Mouse (Mus musculus): ENCODE data around the gene Tm9sf1.

Tm9sf1 gene

DNA sequence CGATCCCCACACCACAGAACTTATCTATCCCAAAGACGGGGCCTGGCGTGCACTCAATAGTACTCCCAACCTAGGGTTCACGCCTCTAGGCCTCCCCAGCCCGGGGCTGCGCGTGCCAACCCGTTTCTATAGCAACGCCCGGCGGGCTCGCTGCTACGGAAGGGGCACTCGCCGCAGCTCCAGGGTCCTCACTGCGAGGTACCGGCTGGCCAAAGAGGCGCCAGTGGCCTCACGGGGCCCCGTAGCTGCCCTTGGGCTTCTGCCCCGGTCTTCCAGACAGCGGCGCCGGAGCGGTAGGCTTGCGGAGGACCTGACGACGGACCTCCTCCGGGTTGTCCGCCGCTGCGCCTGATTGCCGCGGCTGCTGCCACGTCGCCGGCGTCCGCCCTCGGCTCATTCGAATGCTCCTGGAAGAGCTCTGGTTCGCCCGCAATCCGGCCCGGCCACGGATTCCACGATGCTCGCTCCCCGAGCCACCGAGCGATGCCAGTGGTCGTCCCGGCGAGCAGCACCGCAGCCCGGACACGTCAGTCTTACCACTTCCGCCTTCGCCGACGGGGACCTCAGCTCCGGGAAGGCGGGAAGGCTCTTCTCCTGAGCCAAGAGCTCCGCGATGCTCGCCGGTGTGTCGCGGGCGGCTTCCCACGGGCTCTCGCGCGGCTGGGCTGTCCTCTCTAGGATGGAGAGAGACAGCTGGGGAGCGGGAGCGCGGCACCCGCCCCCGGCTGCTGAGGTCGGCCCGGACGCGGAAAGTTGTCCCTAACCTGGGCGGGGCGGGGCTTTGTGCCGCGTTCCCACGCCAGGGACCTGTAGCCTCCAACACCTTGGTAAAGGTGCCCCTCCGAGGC lies at the start of gene Tm9sf1:
Tm9sf1 (minus strand) TSS at position 747 of the 848 bp plus-strand sequence.
- peak; percentile 63 for DNase-seq (ENCODE audit: low read depth)

DNA sequence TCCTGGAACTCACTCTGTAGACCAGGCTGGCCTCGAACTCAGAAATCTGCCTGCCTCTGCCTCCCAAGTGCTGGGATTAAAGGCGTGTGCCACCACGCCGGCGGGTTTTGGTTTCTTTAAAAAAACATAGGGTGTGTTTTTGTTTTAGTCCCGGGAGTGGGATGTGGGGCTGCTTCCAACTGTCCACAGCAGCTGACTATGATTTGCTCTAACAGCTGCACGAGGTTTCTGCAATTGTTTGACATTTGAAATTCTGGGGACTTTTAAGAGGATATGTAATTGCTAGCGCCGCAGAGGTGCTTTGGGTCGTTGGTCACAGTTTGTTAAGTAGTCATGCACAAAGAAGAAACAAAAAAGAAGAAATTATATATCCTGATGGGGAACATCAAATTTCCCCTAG lies 45.8 kb upstream of the Tm9sf1 start:
- no peak for DNase-seq (ENCODE audit: low read depth)

DNA sequence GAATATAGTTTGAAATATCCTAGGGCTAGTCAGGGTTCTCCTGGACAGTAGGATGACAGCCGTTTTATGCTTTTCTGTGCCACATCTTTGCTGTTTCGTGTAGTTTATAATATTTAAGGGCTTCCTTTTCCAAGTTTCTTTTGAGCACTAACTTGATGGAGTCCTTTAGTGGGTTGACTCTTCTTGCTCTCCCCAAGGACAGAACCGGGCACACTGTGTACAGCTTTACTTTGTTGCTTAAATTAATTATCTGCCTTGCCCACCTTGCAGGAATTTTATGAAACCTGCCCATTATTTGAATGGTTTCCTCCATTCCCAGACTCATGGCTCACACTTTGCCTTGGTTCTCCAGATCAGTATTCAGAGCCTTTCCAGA lies 38.5 kb upstream of the Tm9sf1 start:
- DNase-seq (ENCODE audit: low read depth): no peak

DNA sequence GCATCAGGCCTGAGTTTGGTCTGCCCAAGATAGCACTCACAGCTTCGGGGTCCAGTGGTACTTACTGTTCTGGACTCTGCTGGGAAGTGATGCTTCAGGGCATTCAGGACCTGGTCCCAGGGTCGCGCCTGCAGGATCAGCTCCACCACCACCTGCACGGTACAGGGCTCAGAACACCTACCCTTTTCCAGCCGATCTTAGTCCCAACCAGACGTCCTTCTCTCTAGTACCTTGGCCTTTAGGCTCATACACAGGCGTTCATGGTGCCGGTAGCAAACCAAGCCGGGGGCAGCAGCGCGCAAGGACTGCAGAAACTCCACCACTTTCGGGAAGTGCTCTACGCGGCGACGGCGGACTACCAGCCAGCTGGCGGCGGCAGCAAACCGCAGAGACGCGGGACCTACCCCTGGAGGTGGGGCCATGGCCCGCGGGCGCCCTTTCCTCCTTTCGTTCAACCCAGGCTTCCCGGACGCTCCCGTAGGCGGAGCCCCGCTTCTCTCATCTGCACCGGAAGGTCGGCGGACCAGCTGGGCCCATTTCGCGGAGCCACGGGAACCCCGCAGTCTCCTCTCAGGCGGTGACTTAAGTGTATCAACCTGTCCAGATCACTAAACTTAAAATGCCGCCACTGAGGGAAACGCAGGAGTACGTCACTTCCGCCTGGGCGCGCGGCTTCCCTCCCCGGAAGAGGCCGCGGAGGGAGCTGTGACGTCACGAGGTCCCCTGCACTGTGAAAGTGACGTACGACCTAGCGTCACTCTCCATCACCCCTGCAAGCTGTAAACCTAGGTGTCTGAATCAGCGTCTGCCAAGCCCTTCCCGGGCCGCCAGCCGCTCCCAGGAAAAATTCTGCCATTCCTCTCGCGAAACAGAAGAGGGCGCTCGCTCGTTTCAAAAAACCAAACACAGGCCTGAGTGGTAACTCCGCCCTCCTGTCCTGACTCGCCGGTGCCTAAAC lies 37.8 kb upstream of the Tm9sf1 start, which contains the start of gene Tinf2:
Tinf2 (minus strand) TSS at position 661 of the 958 bp plus-strand sequence.
- peak; percentile 98 for DNase-seq (ENCODE audit: low read depth)

DNA sequence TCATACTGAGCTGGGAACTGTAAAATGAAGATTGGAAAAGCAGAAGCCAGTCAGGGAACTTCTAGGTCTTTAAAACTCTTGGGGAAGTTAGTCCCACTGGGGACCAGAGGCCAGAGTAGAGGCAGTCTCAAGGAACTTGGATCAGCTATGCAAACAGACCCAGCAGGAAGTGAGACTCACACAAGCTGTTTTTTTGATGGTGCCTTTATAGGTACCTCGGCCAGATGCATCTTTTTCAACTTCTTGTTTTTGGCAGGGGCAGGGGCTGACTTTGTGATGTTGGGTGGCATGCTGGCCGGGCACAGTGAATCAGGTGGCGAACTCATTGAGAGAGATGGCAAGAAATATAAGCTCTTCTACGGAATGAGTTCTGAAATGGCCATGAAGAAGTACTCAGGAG lies 34.0 kb upstream of the Tm9sf1 start:
- no peak for DNase-seq (ENCODE audit: low read depth)

DNA sequence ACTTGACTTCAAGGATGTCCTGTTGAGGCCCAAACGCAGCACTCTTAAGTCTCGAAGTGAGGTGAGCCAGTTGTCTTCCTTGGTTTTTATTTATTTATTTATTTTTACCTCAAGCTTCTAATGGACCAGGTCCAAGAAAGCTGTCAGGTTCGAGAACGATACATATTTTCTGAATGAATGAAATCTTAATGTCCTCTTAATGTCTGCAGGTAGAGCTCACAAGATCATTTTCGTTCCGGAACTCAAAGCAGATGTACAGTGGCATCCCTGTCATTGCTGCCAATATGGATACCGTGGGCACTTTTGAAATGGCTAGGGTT lies 29.1 kb upstream of the Tm9sf1 start:
- DNase-seq (ENCODE audit: low read depth): no peak

DNA sequence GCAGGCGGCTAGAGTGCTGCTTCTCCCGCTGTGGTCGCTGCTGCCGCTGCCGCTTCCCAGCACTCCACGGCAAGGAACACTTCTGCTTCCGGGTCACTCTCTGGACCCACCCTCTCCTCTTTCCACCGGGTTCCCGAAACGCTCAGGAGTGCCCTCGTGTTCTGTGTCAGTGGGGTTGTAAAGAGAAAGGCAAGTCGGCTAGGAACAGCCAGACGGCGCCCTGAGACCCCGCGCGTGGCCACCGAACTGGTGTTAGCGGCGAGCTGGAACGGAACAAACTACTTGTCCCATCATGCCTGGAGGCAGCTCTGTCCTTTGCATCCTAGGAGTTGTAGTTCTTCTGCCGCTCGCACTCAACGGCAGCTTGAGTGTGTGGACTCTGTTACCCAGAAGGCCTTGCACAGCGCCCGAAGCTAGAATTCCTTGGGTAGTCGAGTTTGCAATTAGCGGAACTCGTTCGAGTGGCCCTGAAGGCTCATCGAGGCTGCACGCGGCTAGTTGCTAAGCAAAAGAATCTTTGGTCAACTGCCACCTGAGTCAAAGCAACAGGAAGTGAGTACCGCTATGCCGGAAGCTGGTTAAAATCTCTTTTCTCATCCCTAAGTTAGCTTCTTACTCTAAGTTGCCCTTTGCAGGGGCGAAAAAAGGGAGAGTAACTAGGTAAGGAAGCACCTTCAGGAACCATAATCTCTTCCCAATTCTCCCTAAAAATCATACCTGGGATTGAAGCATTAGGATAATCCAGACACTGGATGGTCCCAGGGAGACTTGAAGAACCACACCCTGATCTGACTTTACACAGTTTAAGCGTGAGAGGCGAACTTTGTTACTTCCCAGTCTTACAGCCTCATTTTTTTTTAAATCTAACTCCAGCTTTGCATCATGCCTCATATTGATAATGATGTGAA lies 28.5 kb upstream of the Tm9sf1 start, which contains the start of the genes Gmpr2 and Nedd8:
Gmpr2 (plus strand) TSS at position 109 of the 908 bp plus-strand sequence.
Nedd8 (minus strand) TSS at position 292 of the 908 bp plus-strand sequence.
- peak; percentile 97 for DNase-seq (ENCODE audit: low read depth)

DNA sequence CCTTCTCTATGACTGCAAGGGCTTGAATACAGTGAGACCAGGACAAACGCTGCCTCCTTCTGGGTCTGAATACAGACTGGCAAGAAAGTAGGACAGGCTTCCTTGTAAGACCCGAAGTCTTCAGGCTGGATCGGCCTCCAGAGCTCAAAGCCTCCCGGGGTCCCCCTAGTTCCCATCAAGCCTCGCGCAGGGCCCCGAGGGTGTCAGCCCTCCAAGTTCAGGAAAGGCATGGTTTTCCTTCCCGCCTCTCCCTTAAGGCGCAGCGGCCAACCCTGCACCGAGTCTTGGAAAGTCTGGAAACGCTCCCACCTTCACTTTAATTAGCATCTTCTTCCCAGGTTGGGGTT lies 27.9 kb upstream of the Tm9sf1 start:
- no peak for DNase-seq (ENCODE audit: low read depth)

DNA sequence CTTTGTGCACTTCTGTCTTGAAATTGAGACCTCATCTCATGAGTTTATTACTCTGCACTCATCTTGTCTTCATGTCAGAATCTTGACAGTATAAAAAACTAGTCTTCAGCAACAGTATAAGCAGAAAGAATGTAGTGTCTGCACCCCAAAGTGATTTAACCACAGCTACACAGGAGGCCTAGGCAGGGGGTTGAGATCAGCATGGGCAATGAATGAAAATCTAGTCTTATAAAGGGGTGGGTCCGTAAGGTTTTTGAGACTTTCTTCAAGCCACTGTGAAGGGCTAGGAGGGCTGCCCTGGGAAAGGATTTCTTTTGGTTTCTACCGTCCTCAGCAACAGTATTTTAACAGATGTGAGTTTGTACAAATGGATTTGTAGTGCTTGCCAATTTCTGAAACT lies 17.0 kb upstream of the Tm9sf1 start:
- no peak for DNase-seq (ENCODE audit: low read depth)

DNA sequence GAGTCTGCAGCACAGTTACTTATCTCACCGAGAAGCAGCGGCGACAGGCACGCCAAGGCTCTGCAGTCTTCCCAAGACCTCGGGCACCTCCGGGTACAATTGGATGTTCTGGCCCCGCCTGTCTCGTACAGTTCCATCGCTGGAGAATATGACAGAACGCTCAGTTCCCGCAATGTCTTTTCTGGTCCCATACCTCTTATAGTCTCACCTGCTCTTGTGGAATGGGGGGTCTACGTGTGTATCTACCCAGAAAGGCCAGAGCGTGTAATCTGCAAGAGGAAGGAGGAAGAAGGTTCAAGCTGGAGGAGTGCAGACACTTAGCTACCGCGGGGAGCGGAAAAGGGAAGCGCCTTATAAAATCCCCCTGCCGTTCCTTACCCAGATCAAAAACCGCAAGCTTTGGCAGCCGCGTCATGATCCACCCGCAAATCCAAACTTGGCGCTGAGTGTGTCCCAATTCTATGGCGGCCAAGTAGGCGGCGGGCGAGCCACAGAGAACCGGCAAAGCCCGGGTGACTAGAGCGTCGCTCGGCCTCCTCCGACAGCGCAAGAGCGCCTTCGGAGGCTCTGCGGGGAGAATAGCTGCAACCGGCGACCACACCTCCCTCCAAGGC lies 16.5 kb upstream of the Tm9sf1 start, which contains the start of gene Mdp1:
Mdp1 (minus strand) TSS at position 549 of the 614 bp plus-strand sequence.
- peak; percentile 65 for DNase-seq (ENCODE audit: low read depth)

DNA sequence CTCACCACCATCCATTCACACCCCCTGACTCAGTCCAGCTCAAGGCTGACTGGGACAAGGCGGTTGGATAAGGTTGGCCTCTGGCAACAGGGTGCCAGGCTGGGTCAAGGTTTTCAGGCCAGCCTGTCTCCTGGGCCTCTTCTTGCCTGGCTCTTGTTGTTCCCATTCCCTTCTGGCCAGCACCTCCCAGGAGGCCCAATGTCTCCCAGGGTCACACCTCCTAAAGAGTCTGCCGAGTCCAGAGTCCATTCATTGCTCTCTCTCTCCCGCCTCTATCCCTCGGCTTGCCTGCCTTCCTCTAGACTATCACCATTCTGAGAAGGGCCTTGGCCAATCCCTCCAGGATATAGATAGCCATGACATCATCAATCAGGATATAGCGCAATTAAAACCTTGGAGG lies 14.4 kb upstream of the Tm9sf1 start:
- no peak for DNase-seq (ENCODE audit: low read depth)

DNA sequence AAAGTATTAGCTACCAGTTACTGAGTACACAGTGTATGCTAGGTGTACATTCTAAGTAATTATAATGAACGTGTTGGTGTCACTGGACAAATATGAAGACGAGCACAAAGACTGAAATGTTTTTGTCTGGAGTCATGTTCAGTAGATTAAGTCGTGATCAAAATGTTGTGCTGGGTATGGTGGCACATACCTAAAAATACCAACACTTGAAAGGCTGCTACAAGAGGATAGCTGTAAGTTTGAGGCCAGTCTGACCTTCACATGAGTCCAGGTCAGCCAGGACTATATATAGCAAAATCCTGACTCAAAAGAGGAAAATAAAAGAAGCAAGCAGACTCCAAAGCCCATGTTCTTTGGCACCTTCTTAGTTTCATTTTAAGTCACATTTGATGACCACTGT lies 13.3 kb upstream of the Tm9sf1 start:
- DNase-seq (ENCODE audit: low read depth): no peak

DNA sequence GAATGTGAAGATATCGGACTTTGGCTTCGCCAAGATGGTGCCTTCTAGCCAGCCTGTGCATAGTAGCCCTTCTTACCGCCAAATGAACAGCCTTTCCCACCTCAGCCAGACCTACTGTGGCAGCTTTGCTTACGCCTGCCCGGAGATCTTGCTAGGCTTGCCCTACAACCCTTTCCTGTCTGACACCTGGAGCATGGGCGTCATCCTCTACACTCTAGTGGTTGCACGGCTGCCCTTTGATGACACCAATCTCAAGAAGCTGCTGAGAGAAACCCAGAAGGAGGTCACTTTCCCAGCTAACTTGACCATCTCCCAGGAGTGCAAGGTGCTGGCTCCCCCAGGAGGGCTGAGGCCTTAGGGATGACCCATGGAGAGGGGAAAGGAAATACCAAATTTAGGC lies 7.9 kb upstream of the Tm9sf1 start:
- DNase-seq (ENCODE audit: low read depth): no peak

DNA sequence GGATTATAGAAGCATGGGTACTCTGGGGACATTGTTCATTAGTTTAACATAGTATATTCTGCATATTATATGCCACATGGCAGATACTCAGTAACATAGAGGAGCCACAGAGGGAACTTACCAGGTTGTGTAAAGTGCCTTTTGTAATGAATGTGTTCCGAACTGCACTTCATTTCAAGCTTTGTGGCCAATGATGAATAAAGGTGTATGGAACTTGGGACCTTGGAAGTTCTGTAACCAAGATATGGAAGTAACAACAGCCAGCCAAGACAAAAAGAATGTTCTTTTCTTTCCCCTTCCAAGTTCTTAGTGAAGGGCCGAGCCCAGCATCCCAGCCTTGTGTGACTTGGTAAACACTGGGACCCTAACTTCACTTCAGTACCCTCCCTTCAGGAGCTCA lies 6.3 kb upstream of the Tm9sf1 start, which contains the start of gene Tssk4:
Tssk4 (plus strand) TSS at position 301 of the 400 bp plus-strand sequence.
- no peak for DNase-seq (ENCODE audit: low read depth)

DNA sequence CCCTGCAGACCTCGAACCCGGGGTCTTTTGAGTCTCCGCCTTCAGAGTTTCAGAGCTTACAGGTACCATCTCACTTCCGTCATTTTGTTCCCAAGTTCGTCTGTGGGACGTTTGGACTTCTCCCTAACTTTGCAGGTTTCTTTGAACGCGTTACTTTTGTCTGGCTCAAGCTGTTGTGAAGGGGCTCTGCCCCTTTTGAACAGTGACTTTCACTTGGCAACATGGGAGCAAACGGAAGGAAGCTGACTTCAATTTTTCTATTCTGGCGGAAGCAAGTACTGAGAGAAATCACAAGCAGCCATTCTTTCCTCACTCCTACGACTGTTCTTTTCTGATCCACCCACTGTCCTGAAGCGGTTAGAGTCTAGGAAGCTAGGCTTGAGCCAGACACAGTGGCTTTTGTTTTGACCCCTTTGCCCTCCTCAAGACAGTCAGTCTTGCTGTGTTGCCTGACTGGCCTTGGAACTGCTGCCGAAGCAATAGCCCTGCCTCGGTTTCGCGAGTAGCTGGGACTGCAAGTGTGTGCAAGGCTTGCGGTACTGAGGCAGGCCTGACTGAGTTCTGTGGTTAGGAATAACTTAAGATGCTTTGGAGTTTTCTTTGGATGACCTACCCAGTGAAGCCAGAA lies 769 bp upstream of the Tm9sf1 start:
- DNase-seq (ENCODE audit: low read depth): peak; percentile 29

DNA sequence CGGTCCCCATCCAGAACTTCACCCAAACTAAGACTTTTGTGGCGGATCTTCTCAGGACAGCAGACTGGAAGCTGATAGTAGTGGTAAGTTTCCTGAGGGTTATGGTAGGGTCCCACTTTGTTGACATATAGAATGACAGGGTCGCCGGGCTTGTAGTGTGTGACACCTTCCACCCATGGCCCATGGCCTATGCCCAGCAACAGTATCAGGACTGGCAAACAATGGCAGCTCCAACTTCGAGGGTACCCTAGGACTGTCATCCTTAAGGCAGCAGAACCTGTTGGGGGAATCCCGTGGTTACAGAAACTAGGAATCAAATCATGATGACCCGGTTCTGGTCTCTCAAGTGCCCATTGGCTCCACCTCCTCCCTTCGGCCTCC lies 937 bp downstream of the Tm9sf1 start:
- no peak for DNase-seq (ENCODE audit: low read depth)

DNA sequence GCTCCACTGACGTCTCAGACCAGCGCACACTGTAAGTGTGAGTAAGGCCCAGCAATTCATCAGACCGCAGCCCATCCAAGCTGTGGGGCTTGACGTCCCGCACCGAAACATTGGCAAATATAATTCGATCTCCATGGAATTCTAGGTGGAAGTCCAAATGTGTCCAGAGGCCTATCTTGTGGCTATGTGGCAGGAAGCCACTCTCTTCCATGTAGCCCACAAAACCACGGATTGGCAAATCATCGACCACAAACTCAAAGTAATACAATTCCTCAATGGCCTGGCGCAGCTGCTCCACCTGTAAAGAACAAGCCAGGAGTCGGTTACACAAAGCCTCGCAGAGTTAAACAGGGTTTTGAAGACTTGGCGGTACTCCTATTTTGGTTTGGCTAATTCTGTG lies 2.3 kb downstream of the Tm9sf1 start:
- DNase-seq (ENCODE audit: low read depth): no peak

DNA sequence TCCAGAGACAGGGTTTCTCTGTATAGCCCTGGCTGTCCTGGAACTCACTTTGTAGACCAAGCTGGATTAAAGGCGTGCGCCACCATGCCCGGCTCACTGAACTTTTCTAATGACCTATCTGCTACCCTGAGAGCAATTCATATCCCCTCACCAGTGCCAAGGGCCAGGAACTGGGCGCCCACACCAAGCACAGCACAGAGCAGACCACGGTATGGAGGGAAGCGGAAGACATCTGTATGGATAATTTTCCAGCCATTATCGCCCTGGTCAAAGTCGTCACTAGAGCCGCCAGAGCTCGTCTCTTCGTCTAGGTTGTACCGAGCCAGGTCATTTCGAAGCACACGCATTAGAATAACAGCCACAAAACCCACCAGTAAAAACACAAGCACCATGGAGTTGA lies 2.8 kb downstream of the Tm9sf1 start:
- no peak for DNase-seq (ENCODE audit: low read depth)

DNA sequence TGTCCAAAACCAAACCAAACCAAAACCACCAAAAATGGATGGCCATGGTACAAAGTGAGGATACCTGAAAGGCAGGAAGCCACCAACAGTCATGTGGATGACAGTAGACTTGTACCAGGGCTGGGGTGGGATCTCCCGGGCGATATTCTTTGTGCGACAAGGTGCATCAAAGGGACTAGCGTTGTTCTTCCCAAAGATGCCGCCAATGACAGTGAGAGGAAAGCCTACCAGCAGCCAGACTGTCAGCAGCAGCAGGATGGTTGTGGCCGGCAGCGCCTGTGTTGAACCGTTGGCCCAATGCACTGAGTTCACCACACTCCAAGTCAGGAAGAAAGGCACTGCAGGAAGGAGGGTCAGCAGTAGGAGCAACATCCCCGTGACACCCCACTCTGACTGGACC lies 5.8 kb downstream of the Tm9sf1 start, which contains the start of gene Gm49378:
Gm49378 (minus strand) TSS at position 101 of the 400 bp plus-strand sequence.
- DNase-seq (ENCODE audit: low read depth): no peak

DNA sequence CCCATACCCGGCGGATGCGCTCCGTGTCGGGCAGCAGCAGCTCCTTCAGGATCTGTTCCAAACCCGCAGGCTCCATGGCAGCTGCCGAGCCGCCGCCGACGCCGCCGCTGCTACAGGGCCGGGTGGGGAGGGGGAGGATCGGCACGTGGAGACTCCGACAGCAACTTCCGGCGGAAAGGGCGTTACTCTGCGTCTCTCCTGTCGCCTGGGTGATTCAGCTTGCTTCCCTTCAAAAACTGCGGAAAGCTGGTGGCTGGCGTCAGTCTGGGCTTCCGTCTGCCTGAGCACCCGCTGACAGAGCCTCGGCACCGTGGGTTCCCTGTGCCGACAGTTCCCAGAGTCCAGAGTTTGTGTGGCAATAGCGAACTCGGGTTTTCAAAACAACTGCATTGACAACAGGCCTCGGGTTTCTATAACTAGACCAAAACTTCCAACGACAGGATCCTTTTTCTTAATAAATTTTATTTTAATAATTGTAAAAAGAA lies 8.0 kb downstream of the Tm9sf1 start, which contains the start of gene Ipo4:
Ipo4 (minus strand) TSS at position 435 of the 485 bp plus-strand sequence.
- peak; percentile 87 for DNase-seq (ENCODE audit: low read depth)

All from fibroblast of lung, adult 2 months (primary cell).